Mouse (Mus musculus): ENCODE measurements at regions not wholly inside any gene's neighbourhood (a gene's known extent, or its start where the extent isn't known, plus 50 kb on each side); places are given as distances from the start of the nearest gene placed in this dataset.

- H3K36me3 ChIP-seq (ENCODE audit: insufficient read depth, low read length): no peaks in the 10 kb centered on the region
- no peaks in the 10 kb centered on the region for H3K4me1 ChIP-seq (ENCODE audit: insufficient read depth, low read length)
- no peak overlapping the region for H3K27ac ChIP-seq
- H3K27me3 ChIP-seq (ENCODE audit: insufficient read depth, low read length): no peaks in the 10 kb centered on the region
- WGBS: 32% methylated on average over 4 of the region's 4 CpGs
- H3K9me3 ChIP-seq (ENCODE audit: low read length): no peaks in the 10 kb centered on the region
- ATAC-seq (no peak), DNase-seq (ENCODE audit: low spot score) (peak; percentile 23)
- TF ChIP-seq CTCF (IDR thresholded peaks at IDR 0.05; ENCODE audit: low read depth): no peak
- H3K4me3 ChIP-seq (ENCODE audit: low read length): no peak overlapping the region
- no peak overlapping the region for H3K9ac ChIP-seq (replicated peaks; ENCODE audit: low read length)
- no peak overlapping the region for H3K4me2 ChIP-seq (ENCODE audit: low read depth, low read length)
Measured at GRCm38 (mm10) chr13:101318621-101319020, 449.4 kb downstream of the Pik3r1 start.

- no peak for DNase-seq (ENCODE audit: low spot score)
- WGBS: 79% methylated on average over 4 of the region's 4 CpGs
- no peak for TF ChIP-seq CTCF (IDR thresholded peaks at IDR 0.05; ENCODE audit: low read depth)
Measured at GRCm38 (mm10) chr13:101316336-101316735, 451.7 kb downstream of the Pik3r1 start.

GRCm38 (mm10) chr13:101314040-101314439 lies 454.0 kb downstream of the Pik3r1 start:
- DNase-seq (ENCODE audit: low spot score) (no peak), ATAC-seq (no peak)
- no peak for TF ChIP-seq CTCF (IDR thresholded peaks at IDR 0.05; ENCODE audit: low read depth)
- H3K4me1 ChIP-seq (ENCODE audit: insufficient read depth, low read length): no peaks in the 10 kb centered on the region
- no peaks in the 10 kb centered on the region for H3K27me3 ChIP-seq (ENCODE audit: insufficient read depth, low read length)
- H3K9me3 ChIP-seq (ENCODE audit: low read length): no peaks in the 10 kb centered on the region
- no peak overlapping the region for H3K4me3 ChIP-seq (ENCODE audit: low read length)
- no peaks in the 10 kb centered on the region for H3K36me3 ChIP-seq (ENCODE audit: insufficient read depth, low read length)
- no peak overlapping the region for H3K4me2 ChIP-seq (ENCODE audit: low read depth, low read length)
- H3K27ac ChIP-seq: no peak overlapping the region
- H3K9ac ChIP-seq (replicated peaks; ENCODE audit: low read length): no peak overlapping the region

More at GRCm38 (mm10) chr13:101316336-101316735, 451.7 kb downstream of the Pik3r1 start:
- Histone ChIP-seq H3K27me3 (ENCODE audit: insufficient read depth, low read length) (no peaks in the 10 kb centered on the region), H3K9me3 (ENCODE audit: low read length) (no peaks in the 10 kb centered on the region), H3K36me3 (ENCODE audit: insufficient read depth, low read length) (no peaks in the 10 kb centered on the region), H3K27ac (no peak overlapping the region), H3K9ac (replicated peaks; ENCODE audit: low read length) (no peak overlapping the region), H3K4me2 (ENCODE audit: low read depth, low read length) (no peak overlapping the region), H3K4me3 (ENCODE audit: low read length) (no peak overlapping the region), H3K4me1 (ENCODE audit: insufficient read depth, low read length) (no peaks in the 10 kb centered on the region)
- ATAC-seq: no peak

GRCm38 (mm10) chr13:101311634-101312314 lies 456.2 kb downstream of the Pik3r1 start:
- H3K9ac ChIP-seq (replicated peaks; ENCODE audit: low read length): no peak overlapping the region
- no peaks in the 10 kb centered on the region for H3K36me3 ChIP-seq (ENCODE audit: insufficient read depth, low read length)
- no peak for TF ChIP-seq CTCF (IDR thresholded peaks at IDR 0.05; ENCODE audit: low read depth)
- no peaks in the 10 kb centered on the region for H3K9me3 ChIP-seq (ENCODE audit: low read length)
- no peak overlapping the region for H3K27ac ChIP-seq
- H3K27me3 ChIP-seq (ENCODE audit: insufficient read depth, low read length): no peaks in the 10 kb centered on the region
- no peak for ATAC-seq
- H3K4me2 ChIP-seq (ENCODE audit: low read depth, low read length): no peak overlapping the region
- 78% methylated on average over 3 of the region's 3 CpGs for WGBS
- DNase-seq (ENCODE audit: low spot score): peak; percentile 17
- no peaks in the 10 kb centered on the region for H3K4me1 ChIP-seq (ENCODE audit: insufficient read depth, low read length)
- no peak overlapping the region for H3K4me3 ChIP-seq (ENCODE audit: low read length)

- Histone ChIP-seq H3K9me3 (ENCODE audit: low read length) (no peaks in the 10 kb centered on the region), H3K27ac (no peak overlapping the region), H3K36me3 (ENCODE audit: insufficient read depth, low read length) (no peaks in the 10 kb centered on the region), H3K4me3 (ENCODE audit: low read length) (no peak overlapping the region), H3K4me2 (ENCODE audit: low read depth, low read length) (no peak overlapping the region), H3K9ac (replicated peaks; ENCODE audit: low read length) (no peak overlapping the region), H3K27me3 (ENCODE audit: insufficient read depth, low read length) (no peaks in the 10 kb centered on the region), H3K4me1 (ENCODE audit: insufficient read depth, low read length) (no peaks in the 10 kb centered on the region)
- no peak for TF ChIP-seq CTCF (IDR thresholded peaks at IDR 0.05; ENCODE audit: low read depth)
- WGBS: 92% methylated on average over 5 of the region's 5 CpGs
- DNase-seq (ENCODE audit: low spot score): no peak
- no peak for ATAC-seq
Measured at GRCm38 (mm10) chr13:101308724-101309123, 459.3 kb downstream of the Pik3r1 start.

- ATAC-seq: 0 out of 2 replicates have a peak, but pooled peaks have one; percentile 18
- no peak overlapping the region for H3K4me3 ChIP-seq (ENCODE audit: low read length)
- no peaks in the 10 kb centered on the region for H3K4me1 ChIP-seq (ENCODE audit: insufficient read depth, low read length)
- DNase-seq (ENCODE audit: low spot score): peak; percentile 48
- no peak for TF ChIP-seq CTCF (IDR thresholded peaks at IDR 0.05; ENCODE audit: low read depth)
- no peak overlapping the region for H3K9ac ChIP-seq (replicated peaks; ENCODE audit: low read length)
- no peak overlapping the region for H3K27ac ChIP-seq
- 55% methylated on average over 11 of the region's 11 CpGs for WGBS
- H3K9me3 ChIP-seq (ENCODE audit: low read length): no peaks in the 10 kb centered on the region
- no peak overlapping the region for H3K4me2 ChIP-seq (ENCODE audit: low read depth, low read length)
- H3K36me3 ChIP-seq (ENCODE audit: insufficient read depth, low read length): no peaks in the 10 kb centered on the region
- no peaks in the 10 kb centered on the region for H3K27me3 ChIP-seq (ENCODE audit: insufficient read depth, low read length)
Measured at GRCm38 (mm10) chr13:101305695-101306413, 462.2 kb downstream of the Pik3r1 start.

GRCm38 (mm10) chr13:101305063-101305462 lies 463.0 kb downstream of the Pik3r1 start:
- DNase-seq (ENCODE audit: low spot score): no peak
- H3K27ac ChIP-seq: no peak overlapping the region
- no peaks in the 10 kb centered on the region for H3K36me3 ChIP-seq (ENCODE audit: insufficient read depth, low read length)
- 76% methylated on average over 6 of the region's 6 CpGs for WGBS
- H3K4me3 ChIP-seq (ENCODE audit: low read length): no peak overlapping the region
- H3K9me3 ChIP-seq (ENCODE audit: low read length): no peaks in the 10 kb centered on the region
- TF ChIP-seq CTCF (IDR thresholded peaks at IDR 0.05; ENCODE audit: low read depth): no peak
- no peaks in the 10 kb centered on the region for H3K4me1 ChIP-seq (ENCODE audit: insufficient read depth, low read length)
- no peaks in the 10 kb centered on the region for H3K27me3 ChIP-seq (ENCODE audit: insufficient read depth, low read length)
- no peak overlapping the region for H3K4me2 ChIP-seq (ENCODE audit: low read depth, low read length)
- H3K9ac ChIP-seq (replicated peaks; ENCODE audit: low read length): no peak overlapping the region
- no peak for ATAC-seq

Data from hindbrain, postnatal 0 days (tissue).